Mouse (Mus musculus): ENCODE measurements around the gene Ifitm6.
"Not testable (repeated sequence)": the region's sequence is repeated elsewhere in the genome, so short reads cannot be mapped to it uniquely, and the experiment has no call there.

The Ifitm6 gene

GRCm38 (mm10) chr7:140971479-140972171 lies 46.1 kb downstream of the Ifitm6 start:
- DNase-seq (ENCODE audit: low spot score in 2 of 2): no peak

GRCm38 (mm10) chr7:140970931-140971330 lies 46.8 kb downstream of the Ifitm6 start:
- no peak for DNase-seq (ENCODE audit: low spot score in 2 of 2)

- not testable (repeated sequence) for DNase-seq (ENCODE audit: low spot score in 2 of 2)
Observed at GRCm38 (mm10) chr7:140968710-140969109, 49.0 kb downstream of the Ifitm6 start.

GRCm38 (mm10) chr7:140967862-140968591 lies 49.7 kb downstream of the Ifitm6 start:
- DNase-seq (ENCODE audit: low spot score in 2 of 2): no peak

- no peak for DNase-seq (ENCODE audit: low spot score in 2 of 2)
Observed at GRCm38 (mm10) chr7:140966921-140967320, 50.8 kb downstream of the Ifitm6 start, which contains the start of gene Ifitm1. TSS of gene Ifitm1 (plus strand) at chr7:140967221.

Measured in thymus, postnatal 10 days (tissue).